Mouse (Mus musculus): ENCODE measurements around the gene Fcho2.

The Fcho2 gene

GRCm38 (mm10) chr13:98812285-98812684, 3.0 kb downstream of the Fcho2 start:
- in situ Hi-C loops (cut with MboI, MseI), result loop anchor here in 1 of 2 experiments (25.0 kb wide), 1 partner anchor 500 kb away; the partner anchor contains the start of gene Btf3

DNA sequence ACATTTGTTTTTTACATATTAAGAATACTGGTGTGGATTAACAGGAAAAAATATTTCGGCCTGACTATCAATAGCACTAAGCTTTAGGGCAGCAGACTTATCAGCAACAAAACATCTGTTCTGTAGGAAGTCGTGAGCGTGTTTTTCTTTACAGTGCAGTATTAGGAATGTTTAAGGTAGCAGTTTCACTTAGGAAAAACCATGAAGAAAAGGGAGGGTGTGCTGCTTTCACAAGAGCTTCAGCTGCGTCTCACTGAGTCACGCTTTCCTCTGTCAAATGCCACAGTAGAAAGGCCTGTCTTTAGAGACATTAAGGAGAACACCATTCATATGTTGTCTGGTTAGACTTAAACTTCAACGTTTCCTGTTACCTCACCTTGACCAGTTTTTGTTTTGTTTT, 5.1 kb downstream of the Fcho2 start:
- in situ Hi-C loops (cut with MboI, MseI), result loop anchor here in 1 of 2 experiments (25.0 kb wide), 1 partner anchor 498 kb away; the partner anchor contains the start of gene Btf3

- in situ Hi-C loops (cut with MboI, MseI), result loop anchor here in 1 of 2 experiments (25.0 kb wide), 1 partner anchor 497 kb away; the partner anchor contains the start of gene Btf3
These were observed 6.2 kb downstream of the Fcho2 start for GRCm38 (mm10) chr13:98809087-98809486.

GRCm38 (mm10) chr13:98804480-98804879, 10.8 kb downstream of the Fcho2 start:
- in situ Hi-C loops (cut with MboI, MseI), result loop anchor here in 1 of 2 experiments (25.0 kb wide), 1 partner anchor 492 kb away; the partner anchor contains the start of gene Btf3

DNA sequence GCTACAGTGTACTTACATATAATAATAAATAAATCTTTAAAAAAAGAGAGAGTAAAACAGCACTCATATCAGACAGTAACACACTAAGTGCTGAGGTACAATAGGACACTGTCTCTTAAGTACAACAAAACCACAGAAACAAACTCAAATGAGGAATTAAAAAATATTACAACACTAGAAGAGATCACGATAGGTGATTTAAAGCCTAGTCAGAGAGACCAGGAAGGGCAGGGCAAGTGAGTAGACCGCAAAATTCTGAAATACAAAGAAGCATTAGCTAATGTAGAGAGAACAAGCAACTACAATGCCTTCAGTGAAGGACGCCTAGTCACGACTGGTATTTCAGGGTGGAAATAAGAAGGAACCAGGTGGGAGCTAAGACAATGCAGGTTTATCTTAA, 11.6 kb downstream of the Fcho2 start:
- in situ Hi-C loops (cut with MboI, MseI), result loop anchor here in 1 of 2 experiments (25.0 kb wide), 1 partner anchor 491 kb away; the partner anchor contains the start of gene Btf3

GRCm38 (mm10) chr13:98802957-98803356, 12.3 kb downstream of the Fcho2 start:
- in situ Hi-C loops (cut with MboI, MseI), result loop anchor here in 1 of 2 experiments (25.0 kb wide), 1 partner anchor 491 kb away; the partner anchor contains the start of gene Btf3

- in situ Hi-C loops (cut with MboI, MseI), result no loop called here
These were observed 19.7 kb downstream of the Fcho2 start for GRCm38 (mm10) chr13:98795511-98795910.

GRCm38 (mm10) chr13:98792864-98793263, 22.4 kb downstream of the Fcho2 start:
- in situ Hi-C loops (cut with MboI, MseI), result no loop called here

DNA sequence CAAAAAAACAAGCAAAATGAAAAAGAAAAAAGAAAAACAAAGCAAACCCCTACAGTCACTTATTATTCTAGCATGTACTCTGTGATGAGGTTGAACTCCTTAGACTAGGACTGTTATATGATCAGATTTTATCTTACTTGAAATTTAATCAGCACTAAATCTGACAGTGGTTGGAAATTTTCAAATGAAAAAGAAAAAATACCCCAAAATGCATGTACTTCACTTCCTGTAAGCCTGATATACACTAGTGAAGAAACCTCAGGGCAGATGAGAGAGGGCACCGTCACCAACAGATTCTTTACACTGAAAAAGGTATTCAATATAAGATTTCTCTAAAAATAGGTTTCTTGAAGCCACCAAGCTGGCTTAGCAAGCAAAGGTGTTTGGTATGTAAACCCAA, 23.6 kb downstream of the Fcho2 start:
- in situ Hi-C loops (cut with MboI, MseI), result no loop called here

DNA sequence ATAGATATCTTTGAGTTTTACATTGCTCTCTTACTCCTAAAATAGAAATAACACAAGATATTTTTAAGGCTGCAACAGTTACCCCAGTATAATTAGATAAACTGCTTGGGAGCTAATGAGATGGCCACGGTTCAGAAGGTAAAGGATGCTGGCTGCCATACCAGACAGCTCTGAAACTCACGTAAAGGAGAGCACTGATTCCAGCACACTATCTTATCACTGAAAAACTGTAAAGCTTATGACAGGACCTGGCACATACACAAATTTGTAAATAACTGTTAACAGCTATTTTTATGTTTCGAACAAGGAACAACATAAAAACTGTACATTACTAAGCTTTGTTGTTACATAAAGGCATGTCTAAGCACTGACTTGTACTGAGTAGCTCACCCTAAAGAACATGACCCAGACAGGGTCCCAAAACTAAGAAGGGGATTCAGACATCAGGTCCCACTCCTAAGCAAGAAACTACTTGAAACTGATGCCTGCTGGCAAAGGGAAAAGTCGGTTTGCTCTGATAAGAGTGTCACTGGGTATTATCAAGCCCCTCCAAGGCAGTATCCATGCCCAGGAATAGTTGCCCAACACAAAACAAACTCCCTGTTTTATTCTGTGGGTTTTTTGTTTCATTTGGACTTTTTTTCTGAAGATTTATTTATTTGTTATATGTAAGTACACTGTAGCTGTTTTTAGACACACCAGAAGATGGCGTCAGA, 28.1 kb downstream of the Fcho2 start:
- in situ Hi-C loops (cut with MboI, MseI), result no loop called here

DNA sequence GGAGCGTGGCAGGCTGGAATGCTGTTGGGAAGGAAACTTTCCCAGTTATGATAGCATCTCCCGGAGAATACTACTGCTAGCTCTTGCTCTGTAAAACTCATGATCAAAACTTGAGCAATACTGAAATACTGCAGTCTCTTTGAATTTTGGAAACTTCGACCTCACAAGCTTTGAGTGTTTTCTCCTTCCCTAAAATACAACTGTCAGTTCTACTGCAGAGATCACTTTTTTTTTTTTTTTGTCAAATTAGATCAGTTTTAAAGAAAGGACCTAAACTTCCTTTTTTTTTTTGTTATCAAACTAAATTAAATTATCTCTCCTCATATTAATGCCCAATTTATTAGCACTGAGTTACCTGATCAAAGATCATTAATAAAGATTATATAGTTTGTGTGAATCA, 37.3 kb downstream of the Fcho2 start:
- in situ Hi-C loops (cut with MboI, MseI), result no loop called here

- in situ Hi-C loops (cut with MboI, MseI), result no loop called here
These were observed 43.8 kb downstream of the Fcho2 start for GRCm38 (mm10) chr13:98771484-98771883.

DNA sequence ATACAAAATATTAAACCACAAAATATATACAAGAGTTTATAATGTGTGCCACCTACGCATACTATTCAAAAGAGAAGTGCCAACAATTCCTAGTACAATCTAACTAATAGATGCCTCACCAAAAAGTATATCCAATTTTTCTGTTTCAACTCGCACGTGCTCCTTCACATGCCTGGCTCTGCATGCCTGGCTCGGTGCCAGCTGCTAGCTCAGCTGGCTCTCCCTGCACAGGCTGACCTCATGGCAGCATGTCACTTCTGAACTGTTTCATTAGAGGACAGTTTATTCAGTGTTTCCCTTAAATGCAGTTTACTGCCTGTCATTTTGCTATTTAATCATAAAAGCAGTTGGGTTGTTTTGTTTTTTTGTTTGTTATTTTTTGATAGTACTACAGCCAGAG, 46.9 kb downstream of the Fcho2 start:
- in situ Hi-C loops (cut with MboI, MseI), result no loop called here

GRCm38 (mm10) chr13:98761771-98762170, 53.5 kb downstream of the Fcho2 start:
- in situ Hi-C loops (cut with MboI, MseI), result no loop called here

- in situ Hi-C loops (cut with MboI, MseI), result no loop called here
These were observed 59.4 kb downstream of the Fcho2 start for GRCm38 (mm10) chr13:98755886-98756285.

DNA sequence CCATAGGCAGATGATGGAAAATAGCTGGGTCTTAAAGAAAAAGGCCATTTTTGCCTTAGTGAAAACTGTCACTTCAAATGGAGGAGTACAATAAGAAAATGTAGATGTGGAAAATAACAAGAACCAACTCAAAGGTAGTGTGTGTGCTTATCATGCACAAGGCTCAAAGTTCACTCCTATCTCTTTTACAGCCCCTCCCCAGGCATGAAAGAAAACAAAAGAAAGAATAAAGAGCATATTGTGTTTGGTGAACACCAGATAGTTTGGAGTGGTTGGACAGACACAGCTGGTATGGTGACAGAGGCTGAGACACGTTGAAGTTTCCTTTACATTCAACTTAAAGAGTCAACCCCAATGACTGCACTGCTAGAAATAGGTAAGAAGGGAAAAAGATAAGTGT, 70.6 kb downstream of the Fcho2 start:
- in situ Hi-C loops (cut with MboI, MseI), result no loop called here

DNA sequence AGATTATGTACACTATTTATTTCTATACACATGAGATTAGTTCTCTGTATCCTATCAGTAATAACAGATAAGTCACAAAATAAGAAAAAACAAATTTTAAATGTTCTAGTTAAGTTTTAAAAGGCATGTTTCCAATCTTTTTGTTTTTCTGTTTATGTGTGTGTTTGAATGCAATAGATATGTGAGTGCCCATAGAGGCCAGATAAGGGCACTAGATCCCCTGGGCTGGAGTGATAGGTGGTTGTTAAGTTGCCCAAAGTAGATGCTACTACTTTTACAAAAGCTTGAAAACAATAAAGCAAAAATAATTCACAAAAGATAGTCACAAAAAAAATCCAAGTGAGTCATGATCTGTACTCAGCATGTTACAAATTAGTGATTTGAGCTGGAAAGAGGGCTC, 71.4 kb downstream of the Fcho2 start:
- in situ Hi-C loops (cut with MboI, MseI), result no loop called here

GRCm38 (mm10) chr13:98743214-98743613, 72.0 kb downstream of the Fcho2 start:
- in situ Hi-C loops (cut with MboI, MseI), result no loop called here

DNA sequence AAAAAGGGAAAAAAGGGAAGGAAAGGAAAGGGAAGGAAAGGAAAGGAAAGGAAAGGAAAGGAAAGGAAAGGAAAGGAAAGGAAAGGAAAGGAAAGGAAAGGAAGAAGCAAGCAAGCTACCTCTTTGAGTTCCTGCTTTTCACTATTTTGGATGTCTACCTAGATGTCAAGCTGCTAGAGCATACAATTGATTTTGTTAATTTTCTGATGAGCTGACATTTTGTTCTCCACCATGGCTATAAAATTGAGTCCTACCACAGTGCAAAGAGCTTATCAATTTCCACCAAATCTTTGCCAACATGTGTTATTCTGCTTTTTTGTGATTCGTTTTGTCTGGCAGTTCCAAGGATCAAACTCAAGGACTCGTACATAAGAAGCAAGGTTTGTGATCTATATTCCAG, 77.0 kb downstream of the Fcho2 start:
- in situ Hi-C loops (cut with MboI, MseI), result loop anchor here in 1 of 2 experiments (10.0 kb wide), 1 partner anchor 377 kb away; no protein-coding TSS in a partner anchor

- in situ Hi-C loops (cut with MboI, MseI), result loop anchor here in 1 of 2 experiments (10.0 kb wide), 1 partner anchor 382 kb away; no protein-coding TSS in a partner anchor
These were observed 82.0 kb downstream of the Fcho2 start for GRCm38 (mm10) chr13:98733292-98733691.

DNA sequence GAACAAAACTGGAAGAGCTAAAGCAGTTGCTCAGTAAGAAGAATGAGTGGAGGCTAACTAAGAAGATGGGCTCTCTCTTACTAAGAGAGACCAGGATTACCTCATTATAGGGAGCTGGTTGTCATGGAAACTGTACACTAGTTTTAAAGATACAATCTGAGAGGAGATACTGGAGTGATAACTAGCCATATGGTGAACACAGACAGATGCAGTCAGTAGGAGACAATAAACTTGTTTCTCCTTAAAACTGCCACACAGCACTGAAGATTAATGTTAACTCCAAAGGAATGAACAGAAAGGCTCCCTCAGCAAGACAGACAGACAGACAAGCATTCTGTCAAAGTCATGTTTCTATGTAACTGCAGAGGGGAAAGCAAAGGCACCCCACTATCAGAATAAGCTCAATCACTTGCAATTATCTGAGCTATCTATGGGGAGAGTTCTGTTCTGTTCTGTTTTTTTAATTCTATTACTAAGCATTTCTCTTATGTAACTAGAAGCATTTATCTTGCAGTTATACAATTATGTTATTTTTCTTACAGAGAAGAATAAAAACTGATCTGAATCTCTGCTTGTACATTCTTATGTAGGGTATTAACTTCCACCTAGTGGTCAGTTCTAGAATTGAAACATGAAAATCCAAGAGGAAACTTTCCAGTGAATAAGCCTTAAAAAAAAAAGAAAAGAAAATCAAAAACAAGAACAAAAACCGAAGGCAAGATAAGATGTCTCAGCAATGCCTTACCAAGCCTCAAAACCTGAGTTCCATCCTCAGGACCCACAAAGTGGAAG, 85.8 kb downstream of the Fcho2 start:
- in situ Hi-C loops (cut with MboI, MseI), result loop anchor here in 1 of 2 experiments (10.0 kb wide), 1 partner anchor 385 kb away; no protein-coding TSS in a partner anchor

GRCm38 (mm10) chr13:98726494-98726893, 88.8 kb downstream of the Fcho2 start:
- in situ Hi-C loops (cut with MboI, MseI), result no loop called here

All from T-helper 17 cell (primary cell).